Mouse (Mus musculus) midbrain, embryonic 13.5 days (tissue): ENCODE results near the gene Rpl36a. TPM values are rescaled to one million over a fixed set of nuclear protein-coding genes. Genes with fewer than 3 reads are reported as not detected.
A peak's percentile ranks its signal among the peaks of the same experiment; 100 is the strongest.
"Not testable (repeated sequence)": the region's sequence is repeated elsewhere in the genome, so short reads cannot be mapped to it uniquely, and the experiment has no call there.

Source experiments
- ATAC-seq: fragments of 200-750 bp; cut with Nextera tagmentation; 2 replicates; pipeline ENCODE4 v1.8.0; 2017; ENCODE audit warnings: mild to moderate bottlenecking, moderate TSS enrichment, moderate library complexity
- H3K27ac ChIP-seq: fragments of 300-500 bp; sonication (generic); 2 replicates; pipeline ENCODE4 v1.5.1; 2015; ENCODE audit warnings: inconsistent platforms, mild to moderate bottlenecking, moderate library complexity
- H3K27me3 ChIP-seq: fragments of 300-500 bp; sonication (generic); 2 replicates; pipeline ENCODE4 v1.6.1; 2015; ENCODE audit warnings: mild to moderate bottlenecking, inconsistent platforms
- H3K36me3 ChIP-seq: fragments of 300-500 bp; sonication (generic); 2 replicates; pipeline ENCODE4 v1.6.1; 2015; ENCODE audit warnings: mild to moderate bottlenecking, inconsistent platforms
- H3K4me1 ChIP-seq: fragments of 300-500 bp; sonication (generic); replicated peaks from 2 replicates; pipeline ENCODE4 v1.6.1; 2015; ENCODE audit warnings: inconsistent platforms
- H3K4me2 ChIP-seq: fragments of 300-500 bp; sonication (generic); replicated peaks from 2 replicates; pipeline ENCODE4 v1.6.1; 2015; ENCODE audit warnings: moderate library complexity, mild to moderate bottlenecking, inconsistent platforms
- H3K4me3 ChIP-seq: fragments of 300-500 bp; sonication (generic); replicated peaks from 2 replicates; pipeline ENCODE4 v1.5.1; 2015; ENCODE audit warnings: mild to moderate bottlenecking, inconsistent platforms
- H3K9ac ChIP-seq: fragments of 300-500 bp; sonication (generic); replicated peaks from 2 replicates; pipeline ENCODE4 v1.6.1; 2015; ENCODE audit warnings: mild to moderate bottlenecking, inconsistent platforms
- H3K9me3 ChIP-seq: fragments of 300-500 bp; sonication (generic); 2 replicates; pipeline ENCODE4 v1.6.1; 2016; ENCODE audit warnings: mild to moderate bottlenecking, inconsistent platforms
- WGBS: fragments of 180-500 bp; shearing (Covaris S2); methylation state at CpG from one replicate; pipeline ENCODE4 v1.1.7; 2015; 5-methylcytosine and 5-hydroxymethylcytosine counted together
- polyA plus RNA-seq: library from polyadenylated mRNA; unstranded; fragments of >200 nt; fragmentation: Nextera tagmentation; extraction: Ambion mirVana; gene quantifications from 2 replicates; pipeline ENCODE4 v1.2.1, GENCODE M21; 2015

Gene Rpl36a
- 211 and 233 TPM in 2 replicates for polyA plus RNA-seq

DNA sequence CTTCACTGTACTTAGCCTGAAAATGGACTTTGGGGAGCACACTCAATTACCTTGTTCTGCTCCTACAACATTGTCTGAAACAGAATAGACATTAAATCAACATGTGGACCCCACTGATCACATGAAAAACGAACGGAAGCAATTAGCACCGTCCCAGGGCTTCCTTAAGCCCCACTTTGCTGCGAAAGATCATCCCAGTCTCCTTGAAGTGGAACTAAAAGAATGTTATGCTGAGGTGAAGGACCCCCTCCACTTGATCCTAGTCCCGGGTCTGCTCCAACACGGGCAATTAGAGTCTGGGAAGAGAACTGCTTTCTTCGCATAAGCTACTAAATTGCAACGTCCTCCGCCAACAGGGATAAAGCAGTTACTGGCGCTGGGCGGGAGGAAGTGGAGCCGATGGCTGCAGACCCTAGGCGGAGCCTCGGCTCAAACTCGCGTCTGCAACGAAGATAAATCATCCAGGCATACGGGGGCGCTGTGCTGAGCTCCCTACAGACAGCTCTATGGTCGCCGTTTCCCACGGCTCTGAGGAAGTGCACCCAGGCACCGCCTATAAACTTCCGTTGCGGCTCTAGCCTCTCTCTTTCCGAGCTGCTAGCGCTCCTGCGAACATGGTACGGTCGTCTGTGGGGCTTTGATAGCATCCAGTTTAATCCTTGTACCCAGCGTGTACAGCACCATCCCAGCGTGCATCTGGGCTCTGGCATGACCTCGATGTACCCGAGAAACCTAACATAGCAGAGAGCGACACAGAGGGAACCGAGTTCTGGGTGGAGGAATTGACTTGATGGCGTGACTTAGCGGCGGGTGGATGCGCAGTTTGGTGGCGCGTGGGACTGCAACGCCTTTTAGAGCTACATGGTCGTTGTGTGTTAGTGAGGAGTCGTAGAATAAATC is at the start of gene Rpl36a:
TSS of gene Rpl36a (plus strand) at position 552 of the 900 bp plus-strand sequence.
- Histone ChIP-seq H3K9ac (peak within 1 kb of the TSS; percentile 74), H3K36me3 (peaks cover 10% of the 10 kb centered on the region), H3K4me1 (peaks cover 12% of the 10 kb centered on the region), H3K27me3 (no peaks in the 10 kb centered on the region), H3K27ac (peak within 1 kb of the TSS; percentile 88), H3K4me2 (peak within 1 kb of the TSS; percentile 64), H3K9me3 (no peaks in the 10 kb centered on the region), H3K4me3 (peak within 1 kb of the TSS; percentile 50)
- peak; percentile 99 for ATAC-seq
- WGBS, result 21% methylated on average over 45 of the region's 45 CpGs

DNA sequence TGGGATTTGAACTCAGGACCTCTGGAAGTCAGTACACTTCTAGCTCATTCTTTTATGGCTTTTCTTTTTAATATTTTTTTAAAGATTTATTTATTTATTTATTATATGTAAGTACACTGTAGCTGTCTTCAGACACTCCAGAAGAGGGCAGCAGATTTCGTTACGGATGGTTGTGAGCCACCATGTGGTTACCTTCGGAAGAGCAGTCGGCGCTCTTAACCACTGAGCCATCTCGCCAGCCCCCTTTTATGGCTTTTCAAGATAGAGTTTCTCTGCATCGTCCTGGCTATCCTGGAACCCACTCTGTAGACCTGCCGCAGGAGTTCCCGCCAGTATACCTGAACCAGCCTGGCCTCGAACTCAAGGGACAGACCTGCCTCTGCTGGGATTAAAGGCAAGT is 45.7 kb upstream of the Rpl36a start:
- H3K27me3 ChIP-seq, H3K9ac ChIP-seq, H3K9me3 ChIP-seq, H3K4me2 ChIP-seq, ATAC-seq, H3K4me1 ChIP-seq, H3K36me3 ChIP-seq, H3K27ac ChIP-seq, H3K4me3 ChIP-seq: not testable (repeated sequence)
- 88% methylated on average over 10 of the region's 10 CpGs for whole genome bisulfite sequencing

DNA sequence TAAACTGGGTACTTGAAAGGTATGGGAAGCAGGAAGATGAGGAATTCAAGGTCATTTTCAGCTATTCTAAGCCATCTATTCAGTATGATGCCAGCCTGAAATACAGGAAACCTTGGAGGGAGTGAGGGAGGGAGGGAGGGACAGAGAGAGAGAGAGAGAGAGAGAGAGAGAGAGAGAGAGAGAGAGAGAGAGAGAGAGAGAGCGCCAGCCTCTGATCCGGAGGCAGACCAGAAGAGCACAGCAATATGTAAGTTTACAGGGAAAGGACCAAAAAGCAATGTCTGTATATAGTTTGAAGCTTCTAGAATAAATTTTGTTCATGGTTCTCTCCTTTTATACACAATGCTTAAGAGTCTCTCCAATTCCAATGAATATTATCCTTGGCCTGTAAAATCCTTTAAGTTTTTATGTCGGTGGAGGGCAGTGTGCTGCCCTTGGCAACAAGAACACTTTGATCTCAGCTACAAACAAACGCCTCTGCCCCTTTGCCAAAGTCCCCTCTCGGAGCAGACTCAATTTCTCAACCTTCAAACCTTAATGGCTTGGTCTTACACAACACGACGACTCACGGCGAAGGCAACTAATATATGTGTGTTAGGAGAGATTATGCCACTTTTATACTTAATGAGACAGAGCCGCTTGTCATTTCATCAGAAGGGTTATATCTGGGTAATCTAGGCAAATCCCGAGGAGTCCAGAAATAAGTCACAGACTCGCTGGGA is 44.9 kb upstream of the Rpl36a start:
- H3K36me3 ChIP-seq, result no peaks in the 10 kb centered on the region
- no peak overlapping the region for H3K27ac ChIP-seq
- H3K4me1 ChIP-seq, result no peaks in the 10 kb centered on the region
- 0 out of 2 replicates have a peak, but pooled peaks have one; percentile 7 for ATAC-seq
- H3K4me3 ChIP-seq, result peak overlapping the region; percentile 52
- WGBS, result 21% methylated on average over 12 of the region's 12 CpGs
- no peaks in the 10 kb centered on the region for H3K9me3 ChIP-seq
- peak overlapping the region; percentile 57 for H3K9ac ChIP-seq
- H3K27me3 ChIP-seq, result no peaks in the 10 kb centered on the region
- peak overlapping the region; percentile 61 for H3K4me2 ChIP-seq

DNA sequence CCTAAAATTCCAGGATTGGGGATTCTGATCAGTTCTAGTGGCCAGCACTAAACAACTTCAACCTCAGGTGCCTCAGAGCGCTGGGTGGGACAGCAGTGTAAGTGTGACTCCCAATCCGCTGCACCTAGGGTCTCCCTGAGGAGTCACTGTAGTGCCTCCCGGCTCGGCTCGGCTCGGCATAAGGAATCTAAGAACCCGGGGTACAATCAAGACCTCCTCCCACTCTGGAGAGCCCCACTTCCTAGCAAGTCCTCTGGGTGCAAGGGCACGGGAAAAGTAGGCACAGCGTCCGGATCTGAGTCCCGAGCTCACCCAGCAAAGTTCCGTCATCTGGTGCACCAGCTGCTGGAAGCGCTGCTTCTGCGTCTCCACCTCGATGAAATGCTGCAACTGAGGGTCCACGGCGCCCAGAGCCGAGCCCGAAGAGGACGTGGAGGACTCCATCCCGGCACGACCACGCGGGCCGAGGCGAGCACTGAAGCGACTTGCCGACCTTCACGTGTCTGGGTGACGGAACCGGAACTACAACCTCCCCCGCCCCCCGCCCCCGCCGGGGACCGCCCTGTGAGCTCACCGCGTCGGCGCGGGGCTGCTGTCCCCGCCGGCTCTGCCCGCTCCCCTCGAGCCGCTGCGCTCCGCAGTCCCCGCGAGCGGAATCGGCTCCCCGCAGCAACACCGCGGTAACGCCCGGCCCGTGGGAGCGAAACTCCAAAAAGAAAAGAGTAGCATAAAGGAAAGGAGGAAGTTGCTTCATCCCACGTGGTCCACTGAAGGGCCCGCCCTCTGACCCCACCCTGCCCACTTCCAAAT is 44.1 kb upstream of the Rpl36a start, which contains the start of gene Timm8a1:
TSS of gene Timm8a1 (minus strand) at position 721 of the 810 bp plus-strand sequence.
- Histone ChIP-seq H3K4me3 (peak within 1 kb of the TSS; percentile 52), H3K9ac (peak within 1 kb of the TSS; percentile 57), H3K27me3 (no peaks in the 10 kb centered on the region), H3K4me1 (no peaks in the 10 kb centered on the region), H3K4me2 (peak within 1 kb of the TSS; percentile 61), H3K9me3 (no peaks in the 10 kb centered on the region), H3K27ac (no peak within 1 kb of the TSS), H3K36me3 (no peaks in the 10 kb centered on the region)
- 19% methylated on average over 45 of the region's 61 CpGs for WGBS
- peak; percentile 94 for ATAC-seq

DNA sequence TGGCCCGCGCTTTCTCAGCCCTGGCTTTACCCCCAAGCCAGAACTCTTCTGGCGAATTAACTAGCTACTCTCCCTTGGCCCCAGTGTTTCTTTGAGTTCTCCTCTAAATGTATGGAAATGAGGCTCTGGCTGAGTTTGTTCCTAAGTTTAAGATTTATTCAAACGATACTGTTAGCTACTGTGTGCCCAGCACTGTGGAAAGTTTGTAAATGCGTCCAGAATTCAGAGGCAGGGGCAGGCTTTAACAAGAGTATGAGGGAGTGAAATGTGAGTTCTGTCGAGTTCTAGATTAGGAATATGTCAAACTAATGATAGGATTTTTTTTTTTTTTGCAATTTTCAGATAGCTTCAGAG is 43.5 kb upstream of the Rpl36a start:
- no peak overlapping the region for H3K27ac ChIP-seq
- peak overlapping the region; percentile 61 for H3K4me2 ChIP-seq
- no peaks in the 10 kb centered on the region for H3K4me1 ChIP-seq
- peak; percentile 43 for ATAC-seq
- 28% methylated on average over 6 of the region's 6 CpGs for WGBS
- H3K4me3 ChIP-seq, result peak overlapping the region; percentile 52
- H3K9me3 ChIP-seq, result no peaks in the 10 kb centered on the region
- H3K36me3 ChIP-seq, result no peaks in the 10 kb centered on the region
- H3K9ac ChIP-seq, result peak overlapping the region; percentile 51; the same call in 1 of the 2 replicates
- no peaks in the 10 kb centered on the region for H3K27me3 ChIP-seq

DNA sequence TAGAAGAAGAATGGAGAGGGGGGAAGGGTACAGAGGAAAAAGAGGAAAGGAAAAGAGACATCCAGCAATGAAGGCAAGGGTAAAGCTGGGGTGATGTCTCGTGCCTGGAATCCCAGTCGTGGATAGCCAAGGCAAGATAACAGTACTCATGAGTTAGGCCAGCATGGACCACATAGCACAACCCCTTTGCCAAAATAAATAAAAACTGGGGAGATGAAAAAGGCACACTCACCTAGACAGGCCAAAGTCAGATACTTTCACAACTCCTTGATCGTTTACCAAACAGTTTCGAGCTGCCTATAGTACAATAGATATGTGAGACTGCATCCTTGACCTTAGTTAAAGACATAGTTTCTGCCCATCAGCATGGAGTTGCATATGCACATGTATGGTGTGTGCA is 38.1 kb upstream of the Rpl36a start:
- Histone ChIP-seq H3K9me3 (no peaks in the 10 kb centered on the region), H3K9ac (no peak overlapping the region), H3K27me3 (no peaks in the 10 kb centered on the region), H3K36me3 (no peaks in the 10 kb centered on the region), H3K4me3 (no peak overlapping the region), H3K4me2 (no peak overlapping the region), H3K4me1 (no peaks in the 10 kb centered on the region), H3K27ac (no peak overlapping the region)
- ATAC-seq, result no peak
- 94% methylated on average over 4 of the region's 4 CpGs for WGBS

DNA sequence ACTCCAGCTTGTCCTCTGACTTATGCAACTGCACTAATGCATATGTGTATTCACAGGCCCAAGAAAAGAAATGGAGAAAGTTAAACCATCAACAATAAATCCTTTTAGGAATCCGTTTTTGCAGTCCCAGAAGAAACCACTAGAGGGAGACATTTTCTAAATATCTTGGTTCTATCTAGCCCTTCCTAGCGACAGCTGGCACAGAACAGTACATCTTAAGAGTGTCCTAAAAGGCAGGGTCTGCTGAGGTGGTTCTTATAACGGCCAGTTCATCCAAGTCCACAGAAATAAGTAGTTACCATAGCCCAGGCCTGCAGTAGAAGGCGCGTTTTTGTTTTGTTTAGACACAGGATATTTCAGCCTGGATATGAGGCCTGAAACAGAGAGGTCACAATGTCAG is 34.6 kb upstream of the Rpl36a start:
- WGBS, result 16% methylated on average over 5 of the region's 5 CpGs
- H3K9ac ChIP-seq, result no peak overlapping the region
- ATAC-seq, result no peak
- no peaks in the 10 kb centered on the region for H3K36me3 ChIP-seq
- H3K27me3 ChIP-seq, result no peaks in the 10 kb centered on the region
- H3K9me3 ChIP-seq, result no peaks in the 10 kb centered on the region
- H3K27ac ChIP-seq, result no peak overlapping the region
- H3K4me2 ChIP-seq, result no peak overlapping the region
- H3K4me1 ChIP-seq, result no peaks in the 10 kb centered on the region
- no peak overlapping the region for H3K4me3 ChIP-seq

DNA sequence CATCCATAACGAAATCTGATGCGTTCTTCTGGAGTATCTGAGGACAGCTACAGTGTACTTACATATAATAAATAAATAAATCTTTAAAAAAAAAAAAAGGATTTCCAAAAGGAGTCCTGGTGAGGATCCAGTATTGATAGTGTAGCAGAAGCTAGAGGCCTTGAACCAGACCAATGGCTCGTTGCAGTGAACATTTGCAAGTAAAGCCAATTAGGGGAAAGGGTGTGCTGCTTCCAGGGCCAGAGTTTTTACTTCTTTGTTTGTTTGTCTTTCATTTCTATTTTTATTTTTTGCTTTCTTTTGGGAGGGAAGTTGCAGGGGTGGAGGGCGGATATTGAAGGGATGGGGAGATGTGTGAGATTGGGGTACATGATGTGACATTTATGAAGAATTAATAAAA is 32.1 kb upstream of the Rpl36a start:
- no peak for ATAC-seq
- no peaks in the 10 kb centered on the region for H3K27me3 ChIP-seq
- no peaks in the 10 kb centered on the region for H3K9me3 ChIP-seq
- no peak overlapping the region for H3K4me2 ChIP-seq
- 87% methylated on average over 4 of the region's 4 CpGs for WGBS
- no peak overlapping the region for H3K27ac ChIP-seq
- H3K36me3 ChIP-seq, result no peaks in the 10 kb centered on the region
- no peak overlapping the region for H3K4me3 ChIP-seq
- H3K9ac ChIP-seq, result no peak overlapping the region
- no peaks in the 10 kb centered on the region for H3K4me1 ChIP-seq

DNA sequence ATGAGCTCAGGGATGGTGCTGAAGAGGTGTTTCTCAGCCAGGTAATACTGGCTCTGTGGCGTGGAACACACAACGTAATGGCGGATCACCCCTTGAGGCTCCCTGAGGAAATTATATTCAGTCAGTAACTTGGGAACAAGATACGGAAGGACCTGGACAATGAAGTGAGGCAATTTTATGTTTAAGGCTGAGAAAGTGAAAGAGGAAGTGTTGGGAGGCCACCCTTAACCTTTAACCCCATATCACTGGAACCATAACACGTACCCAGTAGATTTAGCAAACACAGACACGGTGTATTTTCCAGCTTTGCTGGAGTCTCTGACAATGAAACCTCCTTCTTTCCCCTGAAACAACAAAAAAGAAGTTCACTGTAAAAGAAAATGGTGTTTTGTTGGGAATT is 31.0 kb upstream of the Rpl36a start:
- no peak overlapping the region for H3K4me2 ChIP-seq
- H3K27ac ChIP-seq, result no peak overlapping the region
- WGBS, result 79% methylated on average over 6 of the region's 6 CpGs
- no peak overlapping the region for H3K4me3 ChIP-seq
- ATAC-seq, result no peak
- H3K9ac ChIP-seq, result no peak overlapping the region
- H3K4me1 ChIP-seq, result no peaks in the 10 kb centered on the region
- no peaks in the 10 kb centered on the region for H3K36me3 ChIP-seq
- H3K27me3 ChIP-seq, result no peaks in the 10 kb centered on the region
- no peaks in the 10 kb centered on the region for H3K9me3 ChIP-seq

DNA sequence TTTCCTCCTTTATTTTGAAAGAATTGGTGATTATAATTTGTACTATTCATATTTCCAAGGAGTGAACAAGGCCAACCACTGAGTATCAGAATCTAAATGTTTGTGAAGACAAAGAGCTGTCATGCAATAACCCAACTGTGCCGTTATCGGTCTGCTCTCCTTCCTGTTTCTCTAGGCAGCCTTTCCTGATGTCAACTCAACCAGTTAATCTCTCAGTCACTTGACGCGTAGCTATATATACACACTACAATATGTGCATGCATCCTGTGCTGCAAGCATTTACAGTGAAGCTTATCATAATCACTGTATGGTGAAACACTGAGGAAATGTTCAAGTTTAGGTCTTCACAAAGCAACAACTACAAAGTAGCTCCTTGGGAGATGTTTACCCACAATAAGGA is 21.1 kb upstream of the Rpl36a start:
- Histone ChIP-seq H3K4me2 (no peak overlapping the region), H3K9ac (no peak overlapping the region), H3K9me3 (no peaks in the 10 kb centered on the region), H3K4me3 (no peak overlapping the region), H3K27ac (no peak overlapping the region), H3K36me3 (no peaks in the 10 kb centered on the region), H3K4me1 (no peaks in the 10 kb centered on the region), H3K27me3 (no peaks in the 10 kb centered on the region)
- WGBS, result 94% methylated on average over 4 of the region's 4 CpGs
- no peak for ATAC-seq

DNA sequence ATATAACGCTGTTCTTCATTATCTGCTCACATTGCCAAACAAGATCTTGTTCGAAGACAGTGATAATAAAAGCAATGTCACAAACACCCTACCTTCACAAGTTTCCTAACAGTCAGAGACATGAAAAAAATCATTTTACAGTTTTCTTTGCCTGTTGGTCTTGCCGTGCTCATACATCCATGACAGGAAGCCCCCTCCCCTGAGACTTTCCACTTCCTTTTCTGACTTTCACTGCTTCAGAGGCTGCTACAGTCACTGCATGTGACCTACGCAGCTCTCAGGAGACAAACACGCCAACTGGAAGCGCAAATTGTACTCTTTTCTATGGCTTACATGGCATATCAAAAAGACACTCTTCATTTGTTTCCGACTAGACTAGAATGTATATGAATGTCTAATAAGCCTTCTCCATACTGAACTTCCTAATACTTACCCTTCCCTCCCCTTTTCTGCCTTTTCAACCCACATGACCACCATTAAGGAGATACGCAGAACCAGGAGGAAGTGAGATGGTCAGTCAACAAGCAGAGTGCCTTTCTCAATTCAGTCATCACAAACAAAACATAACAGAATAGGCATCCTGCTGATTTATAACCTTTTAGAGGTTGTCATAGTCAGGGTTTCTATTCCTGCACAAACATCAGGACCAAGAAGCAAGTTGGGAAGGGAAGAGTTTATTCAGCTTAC is 18.8 kb upstream of the Rpl36a start:
- Histone ChIP-seq H3K9me3 (no peaks in the 10 kb centered on the region), H3K36me3 (no peaks in the 10 kb centered on the region), H3K9ac (no peak overlapping the region), H3K4me2 (no peak overlapping the region), H3K4me1 (no peaks in the 10 kb centered on the region), H3K4me3 (no peak overlapping the region), H3K27ac (no peak overlapping the region), H3K27me3 (no peaks in the 10 kb centered on the region)
- WGBS, result 87% methylated on average over 8 of the region's 8 CpGs
- no peak for ATAC-seq
